Mouse (Mus musculus) testis, adult 2 months (tissue): ENCODE results near the gene Dnajb14.

Experiments used
- CTCF ChIP-seq: fragments of 200-500 bp; IDR thresholded peaks from 2 replicates; pipeline ENCODE4 v1.5.1; 2012; ENCODE audit warnings: low read depth, mild to moderate bottlenecking, inconsistent platforms, low read length, moderate library complexity; ENCODE audit not compliant: control insufficient read depth, insufficient read depth, insufficient replicate concordance
- POLR2A ChIP-seq: fragments of 200-500 bp; IDR thresholded peaks from 2 replicates; pipeline ENCODE4 v1.6.1; 2012; ENCODE audit warnings: low read depth, mild to moderate bottlenecking, inconsistent platforms, low read length, moderate library complexity; ENCODE audit not compliant: control insufficient read depth

- peak; percentile 64; the same call in 1 of the 2 replicates for TF ChIP-seq CTCF
- TF ChIP-seq POLR2A: no peak
Observed at GRCm38 (mm10) chr3:137895196-137895595, 27.7 kb downstream of the Dnajb14 start.
